Mouse (Mus musculus): ENCODE results near the gene Sh2d3c. TPM values are rescaled to one million over a fixed set of nuclear protein-coding genes. Genes with fewer than 3 reads are reported as not detected.

Sh2d3c gene
- total RNA-seq, 2 experiments from 2014 or later = 33.3 to 45.8 TPM

GRCm38 (mm10) chr2:32744272-32744982, 23.6 kb downstream of the Sh2d3c start:
- DNase-seq (ENCODE audit: low spot score in 2 of 2) = no peak
- intact Hi-C loops (cut with DNase I) = no loop called here

GRCm38 (mm10) chr2:32749082-32749481, 28.2 kb downstream of the Sh2d3c start:
- no peak for DNase-seq (ENCODE audit: low spot score in 2 of 2)
- intact Hi-C loops (cut with DNase I) = no loop called here

DNA sequence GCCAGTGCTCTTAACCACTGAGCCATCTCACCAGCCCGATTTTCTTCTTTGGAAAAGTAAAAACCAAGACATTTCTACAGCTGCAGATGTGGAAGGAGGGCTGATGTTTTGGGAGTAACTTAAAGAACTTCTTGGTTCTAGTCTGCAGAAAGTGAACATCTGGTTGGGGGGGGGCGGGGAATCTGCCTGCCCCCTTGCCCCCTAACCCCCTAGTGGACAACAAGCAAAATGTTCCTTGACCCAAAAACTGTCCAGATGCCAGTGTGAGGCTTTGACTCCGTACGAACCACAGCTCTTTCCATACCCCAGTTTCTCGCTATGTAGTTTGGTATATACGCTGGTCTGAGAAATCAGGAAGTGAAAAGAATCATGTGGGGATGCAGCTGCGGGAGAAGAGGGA, 29.3 kb downstream of the Sh2d3c start:
- no peak for DNase-seq (ENCODE audit: low spot score in 2 of 2)
- intact Hi-C loops (cut with DNase I) = no loop called here

- intact Hi-C loops (cut with DNase I) = no loop called here
- DNase-seq (ENCODE audit: low spot score in 2 of 2) = no peak
Observed at GRCm38 (mm10) chr2:32750887-32751664, 30.2 kb downstream of the Sh2d3c start.

- no peak for DNase-seq (ENCODE audit: low spot score in 2 of 2)
- intact Hi-C loops (cut with DNase I) = no loop called here
Observed at GRCm38 (mm10) chr2:32751665-32752033, 30.8 kb downstream of the Sh2d3c start.

DNA sequence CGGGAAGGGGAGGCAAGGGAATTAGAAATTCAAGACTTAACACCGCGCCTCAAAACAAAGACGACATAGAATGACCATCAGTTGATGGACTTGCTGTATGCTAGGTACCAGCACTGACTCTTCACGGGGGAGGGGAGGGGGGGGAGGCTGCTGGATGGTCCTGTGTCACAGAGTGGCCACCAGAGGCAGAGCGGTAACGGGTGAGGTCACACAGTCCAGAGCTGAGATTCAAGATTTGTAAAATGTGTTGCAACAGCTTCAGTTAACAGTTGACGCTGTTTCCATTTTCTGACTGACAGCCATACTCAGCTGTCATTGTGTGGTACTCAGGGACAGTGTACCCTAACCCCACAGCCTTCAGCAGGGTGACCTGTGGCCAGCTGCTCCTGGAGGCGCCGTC, 31.3 kb downstream of the Sh2d3c start:
- no peak for DNase-seq (ENCODE audit: low spot score in 2 of 2)
- intact Hi-C loops (cut with DNase I) = no loop called here

GRCm38 (mm10) chr2:32756674-32757055, 35.8 kb downstream of the Sh2d3c start:
- intact Hi-C loops (cut with DNase I) = loop anchor here (1.0 kb wide), 1 partner anchor 43 kb away; the partner anchor contains the start of gene Cdk9
- DNase-seq (ENCODE audit: low spot score in 2 of 2) = no peak

DNA sequence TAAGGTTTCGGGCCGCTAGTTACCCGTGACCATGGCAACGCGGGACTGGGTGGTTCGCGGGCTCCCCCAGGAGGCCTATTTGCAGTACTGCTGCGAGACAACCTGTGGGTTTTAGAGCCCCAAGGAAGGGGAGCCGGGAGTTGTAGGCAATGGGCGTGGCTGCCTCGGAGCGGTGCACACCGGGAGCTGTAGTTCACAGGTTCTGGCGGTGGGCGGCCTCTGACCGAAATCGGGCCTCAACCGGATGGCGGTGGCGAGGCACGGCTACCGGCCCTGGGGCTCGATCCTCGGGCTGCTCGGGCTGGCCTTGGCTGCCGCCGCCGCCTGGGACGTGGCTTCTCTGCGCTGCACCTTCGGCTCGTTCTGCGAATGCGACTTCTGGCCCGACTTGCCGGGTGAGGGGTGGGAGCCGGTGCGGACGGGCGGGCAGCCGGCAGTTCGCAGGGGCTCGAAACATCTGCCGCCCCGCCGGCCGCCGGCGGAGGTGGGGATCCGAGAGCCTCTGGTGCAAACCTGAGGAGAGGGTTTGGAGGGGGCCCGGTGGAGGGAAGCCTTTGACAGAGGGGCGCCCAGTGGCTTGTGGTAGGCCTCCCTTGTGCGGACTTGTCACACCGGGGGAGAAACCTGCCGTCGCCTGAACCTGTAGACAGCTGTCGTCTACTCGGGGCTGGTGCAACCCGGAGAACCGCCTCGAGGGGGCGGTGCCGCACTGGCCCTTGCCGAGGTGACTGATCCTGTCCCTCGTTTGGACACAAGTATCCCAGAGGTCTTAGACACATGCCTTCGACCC, 36.4 kb downstream of the Sh2d3c start, which contains the start of gene Tor2a:
Gene Tor2a (plus strand): TSS at position 179 of the 790 bp plus-strand sequence.
- peak; percentile 96 for DNase-seq (ENCODE audit: low spot score in 2 of 2)
- intact Hi-C loops (cut with DNase I) = loop anchor here (1.0 kb wide), 1 partner anchor 44 kb away; the partner anchor contains the start of gene Cdk9

- no peak for DNase-seq (ENCODE audit: low spot score in 2 of 2)
- intact Hi-C loops (cut with DNase I) = no loop called here
Observed at GRCm38 (mm10) chr2:32758503-32758902, 37.6 kb downstream of the Sh2d3c start.

- intact Hi-C loops (cut with DNase I) = no loop called here
Observed at GRCm38 (mm10) chr2:32759001-32759400, 38.1 kb downstream of the Sh2d3c start.

GRCm38 (mm10) chr2:32761361-32761760, 40.5 kb downstream of the Sh2d3c start:
- intact Hi-C loops (cut with DNase I) = no loop called here
- peak; percentile 40 to 51 for DNase-seq (ENCODE audit: low spot score in 2 of 2)

More at GRCm38 (mm10) chr2:32759001-32759400, 38.1 kb downstream of the Sh2d3c start:
- no peak for DNase-seq (ENCODE audit: low spot score in 2 of 2)

DNA sequence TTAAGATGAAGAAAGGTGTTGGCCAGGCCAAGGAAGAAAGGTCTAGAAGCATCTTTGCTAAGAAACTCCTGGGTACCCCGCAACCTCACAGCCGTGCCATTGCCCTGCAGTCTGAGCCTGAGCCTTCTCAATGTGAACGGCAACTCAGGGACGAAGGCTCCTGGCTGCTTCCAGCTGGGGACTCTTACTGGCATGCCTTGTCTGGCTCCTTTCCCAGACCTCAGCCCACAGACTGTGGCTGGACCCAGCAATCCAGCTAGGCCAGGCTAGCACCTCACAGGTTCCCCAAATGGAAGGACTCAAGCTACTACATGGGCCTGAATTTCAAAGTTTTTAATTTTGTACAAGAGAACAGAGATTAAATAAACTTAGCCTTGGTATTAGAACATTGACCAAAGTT, 41.0 kb downstream of the Sh2d3c start:
- intact Hi-C loops (cut with DNase I) = no loop called here
- DNase-seq (ENCODE audit: low spot score in 2 of 2) = no peak

DNA sequence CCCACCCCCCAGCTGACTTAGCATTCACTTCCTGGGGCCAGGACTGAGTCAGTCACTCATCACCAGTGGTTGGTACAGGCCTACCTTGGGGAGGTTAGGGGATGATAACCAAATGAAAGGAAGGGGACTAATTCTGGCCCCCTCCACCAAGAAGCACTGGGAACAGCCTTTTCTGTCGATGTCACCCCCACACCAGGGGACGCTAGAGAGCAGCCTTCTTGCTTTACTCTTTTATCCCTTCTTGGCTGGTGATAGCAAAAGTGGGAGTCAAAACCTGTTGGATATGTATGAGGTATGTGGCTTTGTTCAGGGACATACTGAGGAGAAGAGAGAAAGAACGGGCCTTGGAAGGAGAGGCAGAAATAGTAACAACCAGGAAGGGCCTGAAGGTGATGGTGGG, 42.5 kb downstream of the Sh2d3c start:
- no peak for DNase-seq (ENCODE audit: low spot score in 2 of 2)
- intact Hi-C loops (cut with DNase I) = no loop called here

DNA sequence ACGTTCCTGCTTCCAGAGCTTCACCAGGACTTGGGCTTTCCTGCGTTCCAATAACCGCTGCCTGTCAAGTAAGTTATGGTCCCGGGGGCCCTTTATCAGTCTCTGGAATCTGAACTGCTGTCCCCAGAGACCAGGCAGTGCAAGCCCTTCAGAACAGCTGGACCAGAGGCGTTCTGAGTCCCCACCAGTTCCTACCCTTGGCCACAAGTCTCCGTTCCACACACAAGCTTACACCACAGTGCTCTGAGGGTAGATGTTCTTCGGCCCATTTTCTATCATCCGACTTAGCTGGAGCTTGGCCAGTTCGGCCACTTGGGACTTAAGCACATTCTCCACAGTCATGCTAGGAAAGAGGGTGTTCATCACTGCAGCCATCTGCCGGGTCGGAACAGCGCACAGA, 46.4 kb downstream of the Sh2d3c start:
- no peak for DNase-seq (ENCODE audit: low spot score in 2 of 2)
- intact Hi-C loops (cut with DNase I) = no loop called here

DNA sequence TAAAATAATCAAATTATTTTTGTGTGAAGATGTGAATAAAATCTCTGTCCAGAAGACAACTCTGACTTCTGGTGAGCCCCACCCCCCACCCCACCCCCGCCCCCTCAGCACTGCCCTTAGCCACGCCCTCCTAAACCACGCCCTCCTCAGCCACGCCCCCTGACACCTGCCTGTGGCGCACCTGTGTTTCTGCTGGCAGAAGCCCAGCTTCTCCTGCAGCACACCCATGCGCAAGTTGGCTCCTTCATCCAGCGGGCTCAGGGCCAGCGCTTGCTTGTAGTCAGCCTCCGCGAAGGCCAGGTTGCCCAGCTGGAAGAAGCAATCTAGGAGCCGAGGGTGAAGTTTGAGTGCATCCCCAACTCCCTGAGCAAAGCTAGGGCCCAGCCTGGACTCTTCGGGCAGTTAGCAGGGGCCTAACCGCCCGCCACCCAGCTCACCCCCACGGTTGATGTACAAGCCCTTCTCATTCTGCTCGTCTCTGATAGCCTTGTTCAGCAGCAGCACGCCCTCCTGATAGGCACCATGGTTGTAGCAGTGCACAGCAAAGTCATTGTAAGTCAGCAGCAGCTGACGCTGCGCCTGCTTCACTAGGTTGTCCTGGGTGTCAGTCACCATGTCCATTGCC, 47.9 kb downstream of the Sh2d3c start:
- DNase-seq (ENCODE audit: low spot score in 2 of 2) = no peak
- intact Hi-C loops (cut with DNase I) = no loop called here

- intact Hi-C loops (cut with DNase I) = no loop called here
- no peak for DNase-seq (ENCODE audit: low spot score in 2 of 2)
Observed at GRCm38 (mm10) chr2:32769327-32770085, 48.7 kb downstream of the Sh2d3c start.

- DNase-seq (ENCODE audit: low spot score in 2 of 2) = no peak
- intact Hi-C loops (cut with DNase I) = no loop called here
Observed at GRCm38 (mm10) chr2:32771886-32772285, 51.0 kb downstream of the Sh2d3c start.

- no peak for DNase-seq (ENCODE audit: low spot score in 2 of 2)
- intact Hi-C loops (cut with DNase I) = no loop called here
Observed at GRCm38 (mm10) chr2:32772626-32773279, 51.9 kb downstream of the Sh2d3c start.
